Comparison of ENCODE assay signal across 21 mouse cellular contexts in the genomic region with DNA sequence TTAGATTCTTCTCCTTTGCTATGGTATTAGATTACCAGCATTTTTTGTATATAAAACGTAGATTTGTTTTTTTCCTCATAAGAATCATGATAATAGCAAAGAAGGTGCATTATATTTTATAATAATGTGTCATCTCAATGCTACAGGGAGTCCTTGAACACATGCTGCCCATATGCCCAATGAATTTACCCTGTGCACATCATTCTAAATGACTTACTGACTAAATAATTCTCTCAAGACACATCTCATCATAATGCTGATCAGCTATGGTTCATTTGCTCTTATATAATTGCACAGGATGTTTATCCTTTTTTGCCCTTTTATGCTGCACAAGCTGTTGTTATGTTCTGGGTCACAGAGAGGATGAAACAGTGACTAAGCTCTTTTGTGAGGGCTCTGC.
DNase-seq lines count a peak whose midpoint lies in the region; ATAC-seq lines count a peak whose summit lies in the region.
"Had no signal": no experiment of that assay in that cellular context is flagged by ENCODE, and none has a peak within 500 bp of the region (broad histone marks: within the 10 kb centered on the region; RNA-seq: fewer than 3 reads in every experiment).

No protein-coding gene starts in this region.

- H3K4me3 ChIP-seq in hindbrain, embryonic 11.5 days (ENCODE audit: low read depth, low read length): no peak overlapping the region
- H3K4me3 ChIP-seq in hindbrain, embryonic 10.5 days: no peak overlapping the region
- H3K4me3 ChIP-seq in hindbrain, embryonic 13.5 days: no peak overlapping the region
- H3K4me3 ChIP-seq in neural tube, embryonic 13.5 days: no peak overlapping the region
- H3K4me3 ChIP-seq: embryonic facial prominence, embryonic 10.5 days; forebrain, embryonic 13.5 days; gastrocnemius, adult 2 months; heart, embryonic 13.5 days had no signal

- H3K4me2 ChIP-seq in hindbrain, embryonic 11.5 days (replicated peaks; ENCODE audit: low read depth, low read length): no peak overlapping the region
- no peak overlapping the region for H3K4me2 ChIP-seq in hindbrain, embryonic 13.5 days
- H3K4me2 ChIP-seq in neural tube, embryonic 13.5 days: no peak overlapping the region
- H3K4me2 ChIP-seq: forebrain, embryonic 13.5 days; heart, embryonic 13.5 days had no signal

- H3K4me1 ChIP-seq in hindbrain, embryonic 11.5 days (replicated peaks; ENCODE audit: control insufficient read depth, insufficient read depth, low read length): no peaks in the 10 kb centered on the region
- no peaks in the 10 kb centered on the region for H3K4me1 ChIP-seq in hindbrain, embryonic 10.5 days (replicated peaks)
- H3K4me1 ChIP-seq in hindbrain, embryonic 13.5 days (replicated peaks): no peaks in the 10 kb centered on the region
- no peaks in the 10 kb centered on the region for H3K4me1 ChIP-seq in neural tube, embryonic 13.5 days (replicated peaks)
- H3K4me1 ChIP-seq: embryonic facial prominence, embryonic 10.5 days; forebrain, embryonic 13.5 days; heart, embryonic 13.5 days had no signal

- H3K36me3 ChIP-seq in hindbrain, embryonic 11.5 days (ENCODE audit: control insufficient read depth, insufficient read depth, low read length): no peaks in the 10 kb centered on the region
- H3K36me3 ChIP-seq in hindbrain, embryonic 10.5 days: no peaks in the 10 kb centered on the region
- no peaks in the 10 kb centered on the region for H3K36me3 ChIP-seq in hindbrain, embryonic 13.5 days
- H3K36me3 ChIP-seq in neural tube, embryonic 13.5 days: no peaks in the 10 kb centered on the region
- H3K36me3 ChIP-seq: embryonic facial prominence, embryonic 10.5 days; G1E; heart, embryonic 13.5 days had no signal

- no peaks in the 10 kb centered on the region for H3K9me3 ChIP-seq in hindbrain, embryonic 11.5 days (ENCODE audit: control insufficient read depth, low read length)
- H3K9me3 ChIP-seq in hindbrain, embryonic 10.5 days: no peaks in the 10 kb centered on the region
- no peaks in the 10 kb centered on the region for H3K9me3 ChIP-seq in hindbrain, embryonic 13.5 days
- H3K9me3 ChIP-seq in neural tube, embryonic 13.5 days: no peaks in the 10 kb centered on the region
- H3K9me3 ChIP-seq: embryonic facial prominence, embryonic 10.5 days; forebrain, embryonic 13.5 days; G1E; heart, embryonic 13.5 days had no signal

- no peak for DNase-seq in hindbrain, embryonic 11.5 days (ENCODE audit: low spot score)
- no peak for DNase-seq in hindbrain, embryonic 10.5 days (ENCODE audit: low spot score)
- peak; percentile 1 for DNase-seq in Muller cell, postnatal 12 days (ENCODE audit: inconsistent ontology term)
- DNase-seq in kidney, postnatal 36 days: no peak
- no peak for DNase-seq in lung, postnatal 25 days (ENCODE audit: low spot score)
- DNase-seq in T-cell, adult 2 months (ENCODE audit: low spot score): no peak
- DNase-seq: adrenal gland, postnatal 14 days; B cell, adult 2 months; cerebellum, adult 2 months; cerebellum, postnatal 10 days; gastrocnemius, adult 2 months; gastrocnemius, postnatal 25 days; heart, postnatal 36 days had no signal

- ATAC-seq in hindbrain, embryonic 11.5 days (ENCODE audit: low FRiP score): 0 out of 2 replicates have a peak, but pooled peaks have one; percentile 35
- ATAC-seq in hindbrain, embryonic 13.5 days (ENCODE audit: low FRiP score): 0 out of 2 replicates have a peak, but pooled peaks have one; percentile 46
- ATAC-seq in neural tube, embryonic 13.5 days (ENCODE audit: low read depth): peak; percentile 74; the same call in 1 of the 2 replicates
- ATAC-seq: activated CD4-positive, CD25-positive, alpha-beta regulatory T cell, adult 4 months; CD4-positive, CD25-positive, alpha-beta regulatory T cell, adult 4 months; forebrain, embryonic 13.5 days had no signal

- no peaks in the 10 kb centered on the region for H3K27me3 ChIP-seq in hindbrain, embryonic 11.5 days (ENCODE audit: control insufficient read depth, insufficient read depth, low read length)
- no peaks in the 10 kb centered on the region for H3K27me3 ChIP-seq in hindbrain, embryonic 10.5 days (ENCODE audit: insufficient read depth, poor library complexity, severe bottlenecking)
- H3K27me3 ChIP-seq in hindbrain, embryonic 13.5 days: no peaks in the 10 kb centered on the region
- H3K27me3 ChIP-seq in neural tube, embryonic 13.5 days: no peaks in the 10 kb centered on the region
- H3K27me3 ChIP-seq: forebrain, embryonic 13.5 days; heart, embryonic 13.5 days had no signal

- no peak overlapping the region for H3K27ac ChIP-seq in hindbrain, embryonic 11.5 days (ENCODE audit: low read depth, low read length)
- H3K27ac ChIP-seq in hindbrain, embryonic 10.5 days: no peak overlapping the region
- H3K27ac ChIP-seq in hindbrain, embryonic 13.5 days: no peak overlapping the region
- no peak overlapping the region for H3K27ac ChIP-seq in neural tube, embryonic 13.5 days (replicated peaks)
- H3K27ac ChIP-seq: embryonic facial prominence, embryonic 10.5 days; forebrain, embryonic 13.5 days; gastrocnemius, adult 2 months; heart, embryonic 13.5 days had no signal

- no peak overlapping the region for H3K9ac ChIP-seq in hindbrain, embryonic 11.5 days (ENCODE audit: low read depth, low read length)
- no peak overlapping the region for H3K9ac ChIP-seq in hindbrain, embryonic 13.5 days
- no peak overlapping the region for H3K9ac ChIP-seq in neural tube, embryonic 13.5 days
- H3K9ac ChIP-seq: forebrain, embryonic 13.5 days; heart, embryonic 13.5 days had no signal

- 63% methylated on average over 1 of the region's 1 CpGs for WGBS in hindbrain, embryonic 11.5 days
- WGBS in hindbrain, embryonic 10.5 days: 60% methylated on average over 1 of the region's 1 CpGs
- 53% methylated on average over 1 of the region's 1 CpGs for WGBS in hindbrain, embryonic 13.5 days
- 33% methylated on average over 1 of the region's 1 CpGs for WGBS in neural tube, embryonic 13.5 days
